Mouse (Mus musculus): ENCODE results near the gene Dop1b.
A peak's percentile ranks its signal among the peaks of the same experiment; 100 is the strongest.

The Dop1b gene

GRCm38 (mm10) chr16:93739251-93739650 lies 27.5 kb downstream of the Dop1b start:
- H3K4me1 ChIP-seq (replicated peaks; ENCODE audit: low read depth, low read length): peaks cover 10% of the 10 kb centered on the region
- H3K4me3 ChIP-seq (replicated peaks; ENCODE audit: low read length): no peak overlapping the region
- H3K36me3 ChIP-seq (ENCODE audit: insufficient read depth, low read length): peaks cover 59% of the 10 kb centered on the region
- H3K9me3 ChIP-seq (ENCODE audit: low read length): no peaks in the 10 kb centered on the region
- TF ChIP-seq NANOG (IDR thresholded peaks at IDR 0.05; ENCODE audit: borderline replicate concordance, low read length) (no peak), CTCF (conservative IDR thresholded peaks at IDR 0.05; ENCODE audit: low read length) (no peak), POU5F1 (IDR thresholded peaks at IDR 0.05; ENCODE audit: borderline replicate concordance, low read length) (no peak)
- H3K27me3 ChIP-seq (ENCODE audit: insufficient read depth, low read length): no peaks in the 10 kb centered on the region

- peaks cover 36% of the 10 kb centered on the region for H3K36me3 ChIP-seq (ENCODE audit: insufficient read depth, low read length)
- no peak overlapping the region for H3K4me3 ChIP-seq (replicated peaks; ENCODE audit: low read length)
- H3K27me3 ChIP-seq (ENCODE audit: insufficient read depth, low read length): no peaks in the 10 kb centered on the region
- TF ChIP-seq POU5F1 (IDR thresholded peaks at IDR 0.05; ENCODE audit: borderline replicate concordance, low read length) (no peak), NANOG (IDR thresholded peaks at IDR 0.05; ENCODE audit: borderline replicate concordance, low read length) (no peak), CTCF (conservative IDR thresholded peaks at IDR 0.05; ENCODE audit: low read length) (no peak)
- peaks cover 26% of the 10 kb centered on the region for H3K4me1 ChIP-seq (replicated peaks; ENCODE audit: low read depth, low read length)
- no peaks in the 10 kb centered on the region for H3K9me3 ChIP-seq (ENCODE audit: low read length)
Measured at GRCm38 (mm10) chr16:93742903-93743302, 31.2 kb downstream of the Dop1b start.

- H3K36me3 ChIP-seq (ENCODE audit: insufficient read depth, low read length): peaks cover 29% of the 10 kb centered on the region
- H3K4me1 ChIP-seq (replicated peaks; ENCODE audit: low read depth, low read length): peaks cover 23% of the 10 kb centered on the region
- H3K27me3 ChIP-seq (ENCODE audit: insufficient read depth, low read length): no peaks in the 10 kb centered on the region
- H3K9me3 ChIP-seq (ENCODE audit: low read length): no peaks in the 10 kb centered on the region
- no peak for TF ChIP-seq POU5F1 (IDR thresholded peaks at IDR 0.05; ENCODE audit: borderline replicate concordance, low read length)
- no peak for TF ChIP-seq CTCF (conservative IDR thresholded peaks at IDR 0.05; ENCODE audit: low read length)
- TF ChIP-seq NANOG (IDR thresholded peaks at IDR 0.05; ENCODE audit: borderline replicate concordance, low read length): no peak
- H3K4me3 ChIP-seq (replicated peaks; ENCODE audit: low read length): no peak overlapping the region
Measured at GRCm38 (mm10) chr16:93744049-93744490, 32.4 kb downstream of the Dop1b start.

GRCm38 (mm10) chr16:93744804-93745340 lies 33.2 kb downstream of the Dop1b start:
- Histone ChIP-seq H3K9me3 (ENCODE audit: low read length) (no peaks in the 10 kb centered on the region), H3K4me3 (replicated peaks; ENCODE audit: low read length) (no peak overlapping the region), H3K27me3 (ENCODE audit: insufficient read depth, low read length) (no peaks in the 10 kb centered on the region), H3K4me1 (replicated peaks; ENCODE audit: low read depth, low read length) (peaks cover 19% of the 10 kb centered on the region), H3K36me3 (ENCODE audit: insufficient read depth, low read length) (peaks cover 23% of the 10 kb centered on the region)
- TF ChIP-seq NANOG (IDR thresholded peaks at IDR 0.05; ENCODE audit: borderline replicate concordance, low read length): no peak
- TF ChIP-seq POU5F1 (IDR thresholded peaks at IDR 0.05; ENCODE audit: borderline replicate concordance, low read length): no peak
- no peak for TF ChIP-seq CTCF (conservative IDR thresholded peaks at IDR 0.05; ENCODE audit: low read length)

GRCm38 (mm10) chr16:93746397-93746796 lies 34.7 kb downstream of the Dop1b start:
- Histone ChIP-seq H3K27me3 (ENCODE audit: insufficient read depth, low read length) (no peaks in the 10 kb centered on the region), H3K9me3 (ENCODE audit: low read length) (no peaks in the 10 kb centered on the region), H3K4me1 (replicated peaks; ENCODE audit: low read depth, low read length) (peaks cover 19% of the 10 kb centered on the region), H3K36me3 (ENCODE audit: insufficient read depth, low read length) (peaks cover 18% of the 10 kb centered on the region), H3K4me3 (replicated peaks; ENCODE audit: low read length) (no peak overlapping the region)
- TF ChIP-seq NANOG (IDR thresholded peaks at IDR 0.05; ENCODE audit: borderline replicate concordance, low read length) (no peak), CTCF (conservative IDR thresholded peaks at IDR 0.05; ENCODE audit: low read length) (no peak), POU5F1 (IDR thresholded peaks at IDR 0.05; ENCODE audit: borderline replicate concordance, low read length) (no peak)

- H3K36me3 ChIP-seq (ENCODE audit: insufficient read depth, low read length): peaks cover 18% of the 10 kb centered on the region
- peaks cover 23% of the 10 kb centered on the region for H3K4me1 ChIP-seq (replicated peaks; ENCODE audit: low read depth, low read length)
- no peaks in the 10 kb centered on the region for H3K9me3 ChIP-seq (ENCODE audit: low read length)
- no peak overlapping the region for H3K4me3 ChIP-seq (replicated peaks; ENCODE audit: low read length)
- H3K27me3 ChIP-seq (ENCODE audit: insufficient read depth, low read length): no peaks in the 10 kb centered on the region
- TF ChIP-seq NANOG (IDR thresholded peaks at IDR 0.05; ENCODE audit: borderline replicate concordance, low read length): no peak
- TF ChIP-seq CTCF (conservative IDR thresholded peaks at IDR 0.05; ENCODE audit: low read length): peak; percentile 65
Measured at GRCm38 (mm10) chr16:93746957-93747356, 35.3 kb downstream of the Dop1b start.

- H3K9me3 ChIP-seq (ENCODE audit: low read length): no peaks in the 10 kb centered on the region
- TF ChIP-seq CTCF (conservative IDR thresholded peaks at IDR 0.05; ENCODE audit: low read length) (no peak), NANOG (IDR thresholded peaks at IDR 0.05; ENCODE audit: borderline replicate concordance, low read length) (no peak)
- peaks cover 15% of the 10 kb centered on the region for H3K36me3 ChIP-seq (ENCODE audit: insufficient read depth, low read length)
- no peak overlapping the region for H3K4me3 ChIP-seq (replicated peaks; ENCODE audit: low read length)
- H3K4me1 ChIP-seq (replicated peaks; ENCODE audit: low read depth, low read length): peaks cover 23% of the 10 kb centered on the region
- no peaks in the 10 kb centered on the region for H3K27me3 ChIP-seq (ENCODE audit: insufficient read depth, low read length)
Measured at GRCm38 (mm10) chr16:93747421-93747820, 35.7 kb downstream of the Dop1b start.

GRCm38 (mm10) chr16:93749147-93749910 lies 37.6 kb downstream of the Dop1b start:
- Histone ChIP-seq H3K36me3 (ENCODE audit: insufficient read depth, low read length) (peaks cover 22% of the 10 kb centered on the region), H3K27me3 (ENCODE audit: insufficient read depth, low read length) (no peaks in the 10 kb centered on the region), H3K4me3 (replicated peaks; ENCODE audit: low read length) (no peak overlapping the region), H3K4me1 (replicated peaks; ENCODE audit: low read depth, low read length) (peaks cover 32% of the 10 kb centered on the region), H3K9me3 (ENCODE audit: low read length) (no peaks in the 10 kb centered on the region)
- TF ChIP-seq NANOG (IDR thresholded peaks at IDR 0.05; ENCODE audit: borderline replicate concordance, low read length): no peak
- TF ChIP-seq POU5F1 (IDR thresholded peaks at IDR 0.05; ENCODE audit: borderline replicate concordance, low read length): no peak
- TF ChIP-seq CTCF (conservative IDR thresholded peaks at IDR 0.05; ENCODE audit: low read length): no peak

Data from E14TG2a.4 (cell line).